ENCODE assay signal across 8 mouse cellular contexts in genomic region chr7:28741368-28741708, GRCm38 (mm10). TPM values are rescaled to one million over a fixed set of nuclear protein-coding genes. Genes with fewer than 3 reads are reported as not detected.
DNase-seq lines count a peak whose midpoint lies in the region; ATAC-seq and TF ChIP-seq lines count a peak whose summit lies in the region.

No protein-coding gene starts in this region.

- WGBS in forebrain, embryonic 11.5 days, result 2% methylated on average over 13 of the region's 13 CpGs
- 2% methylated on average over 13 of the region's 13 CpGs for WGBS in limb, embryonic 13.5 days
- WGBS in small intestine, adult 2 months, result 2% methylated on average over 13 of the region's 13 CpGs

- H3K4me2 ChIP-seq in forebrain, embryonic 11.5 days (ENCODE audit: low read depth, low read length, severe bottlenecking), result peak overlapping the region; percentile 60
- H3K4me2 ChIP-seq in limb, embryonic 13.5 days (replicated peaks), result peak overlapping the region; percentile 94

- H3K9ac ChIP-seq in forebrain, embryonic 11.5 days (ENCODE audit: low read length), result peak overlapping the region; percentile 71
- H3K9ac ChIP-seq in limb, embryonic 13.5 days, result peak overlapping the region; percentile 90

- peak; percentile 16 for DNase-seq in ovary, postnatal 36 days (ENCODE audit: low spot score)
- no peak for DNase-seq in ovary, adult 18-20 months (ENCODE audit: low spot score)
- DNase-seq in forebrain, embryonic 11.5 days (ENCODE audit: low spot score), result peak; percentile 57
- no peak for DNase-seq in thymus, postnatal 10 days (ENCODE audit: low spot score in 2 of 2)
- DNase-seq in cerebellum, adult 18-20 months, result no peak
- no peak for DNase-seq in adipocyte (ENCODE audit: low spot score)

- peak overlapping the region; percentile 58 for H3K4me3 ChIP-seq in forebrain, embryonic 11.5 days (ENCODE audit: low read depth, low read length)
- peak overlapping the region; percentile 57 for H3K4me3 ChIP-seq in limb, embryonic 13.5 days
- peak overlapping the region; percentile 74 for H3K4me3 ChIP-seq in small intestine, adult 2 months (ENCODE audit: low read depth, low read length)

- no peak for TF ChIP-seq CTCF in small intestine, adult 2 months (IDR thresholded peaks at IDR 0.05; ENCODE audit: extremely low read depth, insufficient read length, insufficient replicate concordance, low read depth, low read length)

- no peaks in the 10 kb centered on the region for H3K9me3 ChIP-seq in forebrain, embryonic 11.5 days (ENCODE audit: control insufficient read depth, low read length)
- no peaks in the 10 kb centered on the region for H3K9me3 ChIP-seq in limb, embryonic 13.5 days

- no peaks in the 10 kb centered on the region; the same call in 1 of the 2 replicates for H3K4me1 ChIP-seq in forebrain, embryonic 11.5 days (replicated peaks; ENCODE audit: control insufficient read depth, insufficient read depth, low read length)
- peaks cover 13% of the 10 kb centered on the region for H3K4me1 ChIP-seq in limb, embryonic 13.5 days
- peaks cover 3% of the 10 kb centered on the region; the same call in 1 of the 2 replicates for H3K4me1 ChIP-seq in small intestine, adult 2 months (ENCODE audit: control insufficient read depth, insufficient read depth, insufficient read length, low read length)

- H3K27ac ChIP-seq in forebrain, embryonic 11.5 days (ENCODE audit: low read depth, low read length), result no peak overlapping the region
- H3K27ac ChIP-seq in limb, embryonic 13.5 days, result peak overlapping the region; percentile 4; the same call in 1 of the 2 replicates
- H3K27ac ChIP-seq in small intestine, adult 2 months (ENCODE audit: insufficient read depth, low read depth, low read length), result peak overlapping the region; percentile 23; the same call in 1 of the 2 replicates

- ATAC-seq in forebrain, embryonic 11.5 days (replicated peaks; ENCODE audit: low FRiP score), result peak; percentile 24
- ATAC-seq in limb, embryonic 13.5 days (ENCODE audit: low FRiP score, low read depth), result peak; percentile 30

- TF ChIP-seq POLR2A in small intestine, adult 2 months (IDR thresholded peaks at IDR 0.05; ENCODE audit: low read depth, low read length), result no peak

- H3K36me3 ChIP-seq in forebrain, embryonic 11.5 days (ENCODE audit: control insufficient read depth, insufficient read depth, low read length), result no peaks in the 10 kb centered on the region; the same call in 1 of the 2 replicates
- H3K36me3 ChIP-seq in limb, embryonic 13.5 days, result peaks cover 58% of the 10 kb centered on the region
- 0 out of 2 replicates have a peak, but pooled peaks cover 2% of the 10 kb centered on the region for H3K36me3 ChIP-seq in small intestine, adult 2 months (ENCODE audit: control insufficient read depth, insufficient read depth, low read length)

- no peaks in the 10 kb centered on the region for H3K27me3 ChIP-seq in forebrain, embryonic 11.5 days (ENCODE audit: control insufficient read depth, insufficient read depth, low read length)
- H3K27me3 ChIP-seq in limb, embryonic 13.5 days, result no peaks in the 10 kb centered on the region
- no peaks in the 10 kb centered on the region for H3K27me3 ChIP-seq in small intestine, adult 2 months (ENCODE audit: control insufficient read depth, insufficient read depth, low read length)

RNA-seq across cellular contexts. Expression of gene Mrps12, which starts 0.3 kb away (rescaled TPM):
- polyA plus RNA-seq in forebrain, embryonic 11.5 days (2014; fragmentation: Nextera tagmentation; extraction: Ambion mirVana), result 116 and 131 TPM in 2 replicates
- 113 and 114 TPM in 2 replicates for polyA plus RNA-seq in limb, embryonic 13.5 days (2015; fragmentation: Nextera tagmentation; extraction: Ambion mirVana)
- polyA plus RNA-seq in small intestine, adult 2 months (2012; rRNA removed), result 42.3 and 64.5 TPM in 2 replicates

RNA-seq across cellular contexts. Expression of gene Sars2, which starts 0.5 kb away (rescaled TPM):
- polyA plus RNA-seq in forebrain, embryonic 11.5 days (2014; fragmentation: Nextera tagmentation; extraction: Ambion mirVana), result 35.6 and 37.8 TPM in 2 replicates
- polyA plus RNA-seq in limb, embryonic 13.5 days (2015; fragmentation: Nextera tagmentation; extraction: Ambion mirVana), result 26.7 and 30.4 TPM in 2 replicates
- 12.8 and 19.0 TPM in 2 replicates for polyA plus RNA-seq in small intestine, adult 2 months (2012; rRNA removed)

RNA-seq across cellular contexts. Expression of gene Ccer2, which starts 14.6 kb away (rescaled TPM):
- polyA plus RNA-seq in forebrain, embryonic 11.5 days (2014; fragmentation: Nextera tagmentation; extraction: Ambion mirVana), result not detected in 2 replicates
- polyA plus RNA-seq in limb, embryonic 13.5 days (2015; fragmentation: Nextera tagmentation; extraction: Ambion mirVana), result not detected in 2 replicates
- polyA plus RNA-seq in small intestine, adult 2 months (2012; rRNA removed), result not detected in 2 replicates

RNA-seq across cellular contexts. Expression of gene Fbxo17, which starts 24.7 kb away (rescaled TPM):
- polyA plus RNA-seq in forebrain, embryonic 11.5 days (2014; fragmentation: Nextera tagmentation; extraction: Ambion mirVana), result 8.3 and 9.9 TPM in 2 replicates
- polyA plus RNA-seq in limb, embryonic 13.5 days (2015; fragmentation: Nextera tagmentation; extraction: Ambion mirVana), result 31.8 and 33.9 TPM in 2 replicates
- 2.0 and 2.8 TPM in 2 replicates for polyA plus RNA-seq in small intestine, adult 2 months (2012; rRNA removed)

RNA-seq across cellular contexts. Expression of gene Sirt2, which starts 25.2 kb away (rescaled TPM):
- 63.5 and 70.2 TPM in 2 replicates for polyA plus RNA-seq in forebrain, embryonic 11.5 days (2014; fragmentation: Nextera tagmentation; extraction: Ambion mirVana)
- 85.8 and 87.8 TPM in 2 replicates for polyA plus RNA-seq in limb, embryonic 13.5 days (2015; fragmentation: Nextera tagmentation; extraction: Ambion mirVana)
- polyA plus RNA-seq in small intestine, adult 2 months (2012; rRNA removed), result 26.2 and 47.6 TPM in 2 replicates

Comparison
In these comparisons a context has a peak if more than half of its experiments do, and no peak if none do; other contexts are left out.
1. DNase-seq: peak in ovary, postnatal 36 days (single experiment) and forebrain, embryonic 11.5 days (single experiment); none in ovary, adult 18-20 months (single experiment), thymus, postnatal 10 days (0 of 2), cerebellum, adult 18-20 months (0 of 2) and adipocyte (single experiment).
2. Peak in every context shown above with its lines, with median percentiles within 50 percentile points of each other: H3K4me3 ChIP-seq.